Mouse (Mus musculus) kidney, postnatal 0 days (tissue): Measurements from ENCODE around the gene Lhfp. TPM values are rescaled to one million over a fixed set of nuclear protein-coding genes. Genes with fewer than 3 reads are reported as not detected.
"Not testable (repeated sequence)": the region's sequence is repeated elsewhere in the genome, so short reads cannot be mapped to it uniquely, and the experiment has no call there.

Source experiments
- ATAC-seq: fragments of 200-750 bp; cut with Nextera tagmentation; replicated peaks from 2 replicates; pipeline ENCODE4 v1.8.0; 2017; ENCODE audit warnings: low read depth, moderate number of reproducible peaks, moderate TSS enrichment, moderate library complexity; ENCODE audit not compliant: low FRiP score
- DNase-seq: peaks from one replicate; pipeline ENCODE4 v3.0.0-alpha.2; 2016; ENCODE audit warnings: low spot score
- H3K27ac ChIP-seq: fragments of 300-500 bp; sonication (generic); 2 replicates; pipeline ENCODE4 v1.5.1; 2014; ENCODE audit warnings: mild to moderate bottlenecking
- H3K27me3 ChIP-seq: fragments of 300-500 bp; sonication (generic); 2 replicates; pipeline ENCODE4 v1.6.1; 2014; ENCODE audit warnings: low read length, mixed read lengths; ENCODE audit not compliant: insufficient read depth
- H3K36me3 ChIP-seq: fragments of 300-500 bp; sonication (generic); 2 replicates; pipeline ENCODE4 v1.6.1; 2014; ENCODE audit warnings: low read length, mixed read lengths; ENCODE audit not compliant: insufficient read depth
- H3K4me1 ChIP-seq: fragments of 300-500 bp; sonication (generic); replicated peaks from 2 replicates; pipeline ENCODE4 v1.6.1; 2014; ENCODE audit warnings: antibody characterized with exemption, low read length, mixed read lengths; ENCODE audit not compliant: insufficient read depth
- H3K4me2 ChIP-seq: fragments of 300-500 bp; sonication (generic); 2 replicates; pipeline ENCODE4 v1.6.1; 2014; ENCODE audit warnings: mild to moderate bottlenecking, low read length, moderate library complexity, mixed read lengths
- H3K4me3 ChIP-seq: fragments of 300-500 bp; sonication (generic); replicated peaks from 2 replicates; pipeline ENCODE4 v1.5.1; 2014; ENCODE audit warnings: low read depth, low read length
- H3K9ac ChIP-seq: fragments of 300-500 bp; sonication (generic); 2 replicates; pipeline ENCODE4 v1.6.1; 2014; ENCODE audit warnings: low read depth, low read length
- H3K9me3 ChIP-seq: fragments of 300-500 bp; sonication (generic); replicated peaks from 2 replicates; pipeline ENCODE4 v1.6.1; 2016; ENCODE audit warnings: low read length, inconsistent platforms, mixed read lengths
- CTCF ChIP-seq: IDR thresholded peaks from 2 replicates; pipeline ENCODE4 v1.5.1; 2016; ENCODE audit warnings: antibody characterized with exemption, low read depth, mild to moderate bottlenecking, moderate library complexity
- WGBS: fragments of 180-500 bp; shearing (Covaris S2); extraction: QIAGEN DNeasy Blood & Tissue Kit; methylation state at CpG from one replicate; pipeline ENCODE4 v1.1.7; 2014; 5-methylcytosine and 5-hydroxymethylcytosine counted together
- polyA plus RNA-seq: library from polyadenylated mRNA; unstranded; fragments of >200 nt; fragmentation: Nextera tagmentation; extraction: Ambion mirVana; gene quantifications from 2 replicates; pipeline ENCODE4 v1.2.1, GENCODE M21; 2015

Gene Lhfp
- polyA plus RNA-seq, 1 experiment from 2014 or later, result 161 TPM

GRCm38 (mm10) chr3:53225774-53226173 is 184.4 kb downstream of the Lhfp start:
- H3K9me3 ChIP-seq, result no peaks in the 10 kb centered on the region
- H3K4me1 ChIP-seq, result no peaks in the 10 kb centered on the region
- H3K4me3 ChIP-seq, result no peak overlapping the region
- no peak for ATAC-seq
- DNase-seq, result peak; percentile 88
- 34% methylated on average over 6 of the region's 6 CpGs for WGBS
- H3K9ac ChIP-seq, result no peak overlapping the region
- no peak overlapping the region for H3K4me2 ChIP-seq
- no peak for TF ChIP-seq CTCF
- H3K36me3 ChIP-seq, result no peaks in the 10 kb centered on the region
- H3K27ac ChIP-seq, result no peak overlapping the region
- H3K27me3 ChIP-seq, result no peaks in the 10 kb centered on the region

GRCm38 (mm10) chr3:53226223-53226622 is 184.9 kb downstream of the Lhfp start:
- no peak for TF ChIP-seq CTCF
- Histone ChIP-seq H3K36me3 (no peaks in the 10 kb centered on the region), H3K9me3 (no peaks in the 10 kb centered on the region), H3K4me1 (no peaks in the 10 kb centered on the region), H3K9ac (no peak overlapping the region), H3K27me3 (no peaks in the 10 kb centered on the region), H3K27ac (no peak overlapping the region), H3K4me3 (no peak overlapping the region), H3K4me2 (no peak overlapping the region)
- ATAC-seq (no peak), DNase-seq (no peak)
- WGBS, result 64% methylated on average over 6 of the region's 6 CpGs

GRCm38 (mm10) chr3:53227866-53228265 is 186.5 kb downstream of the Lhfp start:
- H3K9me3 ChIP-seq, result no peaks in the 10 kb centered on the region
- no peaks in the 10 kb centered on the region for H3K27me3 ChIP-seq
- ATAC-seq (no peak), DNase-seq (no peak)
- no peak overlapping the region for H3K27ac ChIP-seq
- no peak for TF ChIP-seq CTCF
- no peaks in the 10 kb centered on the region for H3K36me3 ChIP-seq
- no peaks in the 10 kb centered on the region for H3K4me1 ChIP-seq
- H3K9ac ChIP-seq, result no peak overlapping the region
- H3K4me2 ChIP-seq, result no peak overlapping the region
- H3K4me3 ChIP-seq, result no peak overlapping the region

- Histone ChIP-seq H3K27ac (0 out of 2 replicates have a peak overlapping the region, but pooled peaks have one; percentile 8), H3K9ac (no peak overlapping the region), H3K27me3 (no peaks in the 10 kb centered on the region), H3K4me1 (no peaks in the 10 kb centered on the region), H3K36me3 (no peaks in the 10 kb centered on the region), H3K4me3 (no peak overlapping the region), H3K4me2 (no peak overlapping the region), H3K9me3 (no peaks in the 10 kb centered on the region; the same call in 1 of the 2 replicates)
- WGBS, result 58% methylated on average over 3 of the region's 3 CpGs
- no peak for DNase-seq
- TF ChIP-seq CTCF, result no peak
- ATAC-seq, result no peak
Measured at GRCm38 (mm10) chr3:53230562-53230961, 189.2 kb downstream of the Lhfp start.

GRCm38 (mm10) chr3:53231112-53231511 is 189.8 kb downstream of the Lhfp start:
- H3K4me2 ChIP-seq, result no peak overlapping the region
- no peak for DNase-seq
- no peak overlapping the region for H3K4me3 ChIP-seq
- no peaks in the 10 kb centered on the region for H3K4me1 ChIP-seq
- H3K9me3 ChIP-seq, result no peaks in the 10 kb centered on the region; the same call in 1 of the 2 replicates
- H3K36me3 ChIP-seq, result no peaks in the 10 kb centered on the region
- no peak for ATAC-seq
- no peak for TF ChIP-seq CTCF
- no peak overlapping the region for H3K9ac ChIP-seq
- WGBS, result 51% methylated on average over 3 of the region's 3 CpGs
- H3K27me3 ChIP-seq, result no peaks in the 10 kb centered on the region
- 0 out of 2 replicates have a peak overlapping the region, but pooled peaks have one; percentile 8 for H3K27ac ChIP-seq

- not testable (repeated sequence) for DNase-seq, H3K27me3 ChIP-seq, H3K4me3 ChIP-seq, H3K9me3 ChIP-seq, ATAC-seq, H3K4me1 ChIP-seq, H3K36me3 ChIP-seq, H3K4me2 ChIP-seq, H3K9ac ChIP-seq, H3K27ac ChIP-seq
- 89% methylated on average over 9 of the region's 9 CpGs for WGBS
Measured at GRCm38 (mm10) chr3:53232411-53232810, 191.1 kb downstream of the Lhfp start.

GRCm38 (mm10) chr3:53234689-53235088 is 193.4 kb downstream of the Lhfp start:
- Histone ChIP-seq H3K9me3 (no peaks in the 10 kb centered on the region; the same call in 1 of the 2 replicates), H3K4me2 (no peak overlapping the region), H3K27me3 (no peaks in the 10 kb centered on the region), H3K4me3 (no peak overlapping the region), H3K4me1 (no peaks in the 10 kb centered on the region), H3K9ac (no peak overlapping the region), H3K36me3 (no peaks in the 10 kb centered on the region), H3K27ac (no peak overlapping the region)
- DNase-seq, result no peak
- peak; percentile 50 for TF ChIP-seq CTCF
- no peak for ATAC-seq
